Mouse (Mus musculus) neural tube, postnatal 0 days (tissue): ENCODE results near the gene Fmn2. TPM values are rescaled to one million over a fixed set of nuclear protein-coding genes. Genes with fewer than 3 reads are reported as not detected.

Experiments used
- polyA plus RNA-seq: library from polyadenylated mRNA; unstranded; fragments of >200 nt; fragmentation: Nextera tagmentation; extraction: Ambion mirVana; gene quantifications from 2 replicates; pipeline ENCODE4 v1.2.1, GENCODE M21; 2015

The Fmn2 gene
- polyA plus RNA-seq = 7.2 and 9.7 TPM in 2 replicates

GRCm38 (mm10) chr1:174501661-174502030 is at the start of gene Fmn2:
Fmn2 (plus strand) TSS chr1:174501825.

Other genes starting within 250 kb of the Fmn2 start
- not detected in 2 replicates for gene Olfr419, start 249.8 kb upstream of the Fmn2 start, polyA plus RNA-seq
- not detected in 2 replicates for gene Mptx1, start 171.3 kb upstream of the Fmn2 start, polyA plus RNA-seq
- gene Olfr417, start 136.7 kb upstream of the Fmn2 start, polyA plus RNA-seq = not detected in 2 replicates
- not detected in 2 replicates for gene Olfr248, start 110.8 kb upstream of the Fmn2 start, polyA plus RNA-seq
- not detected in 2 replicates for gene Olfr414, start 77.8 kb upstream of the Fmn2 start, polyA plus RNA-seq
- gene Olfr220, start 59.7 kb upstream of the Fmn2 start, polyA plus RNA-seq = not detected in 2 replicates